Mouse (Mus musculus): ENCODE measurements around the gene Vmp1.

- TF ChIP-seq TAL1 (IDR thresholded peaks at IDR 0.05; ENCODE audit: low read length) (no peak), GATA1 (IDR thresholded peaks at IDR 0.05; ENCODE audit: low read length) (no peak)
Measured at GRCm38 (mm10) chr11:86644553-86644952, 39.1 kb downstream of the Vmp1 start.

Data from erythroblast, embryonic 14.5 days (primary cell).